Mouse (Mus musculus): Measurements from ENCODE around the gene Slc2a3. TPM values are rescaled to one million over a fixed set of nuclear protein-coding genes. Genes with fewer than 3 reads are reported as not detected.

The Slc2a3 gene
- total RNA-seq (2021): 1 to 10 TPM; 2.3 to 2.4 TPM
- long read RNA-seq, experiment 1, partial matches to known transcripts: 0 of 2 reads
- long read RNA-seq, experiment 1, other reads (novel, unspliced or antisense): 1 of 2 reads
- long read RNA-seq, experiment 2, partial matches to known transcripts: 0 of 1 reads
- long read RNA-seq, experiment 2, other reads (novel, unspliced or antisense): 1 of 1 reads

- intact Hi-C loops (cut with DNase I): loop anchor here (5.0 kb wide), 1 partner anchor 71 kb away; the partner anchor contains the start of gene Necap1
- DNase-seq: peak in 1 of 2 experiments; percentile 62
Measured at GRCm38 (mm10) chr6:122801301-122801800, at the start of gene Slc2a3. Slc2a3 (minus strand) TSS chr6:122801640.

DNA sequence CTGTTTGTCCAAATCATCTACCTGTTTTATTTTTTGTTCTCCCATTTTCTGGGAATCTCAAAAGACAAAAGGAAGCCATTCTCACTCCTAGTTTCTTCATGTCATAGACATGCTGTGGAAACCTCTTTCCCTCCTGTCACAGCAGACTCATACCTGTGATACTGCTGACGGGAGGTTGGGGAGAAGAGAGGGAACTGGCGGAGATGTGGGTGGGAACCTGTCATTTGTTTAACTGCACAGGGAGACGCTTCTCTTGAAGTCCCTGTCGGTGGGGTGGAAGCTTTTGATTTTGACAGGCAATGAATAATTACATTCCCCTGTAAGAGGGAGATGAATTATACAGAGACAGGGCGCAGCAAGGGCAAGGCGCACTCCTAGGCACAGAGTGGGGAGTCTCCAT is 42.3 kb upstream of the Slc2a3 start:
- intact Hi-C loops (cut with DNase I): no loop called here

GRCm38 (mm10) chr6:122837539-122837938 is 36.1 kb upstream of the Slc2a3 start:
- no peak for DNase-seq
- intact Hi-C loops (cut with DNase I): no loop called here

More for the DNA sequence above, 42.3 kb upstream of the Slc2a3 start:
- no peak for DNase-seq

DNA sequence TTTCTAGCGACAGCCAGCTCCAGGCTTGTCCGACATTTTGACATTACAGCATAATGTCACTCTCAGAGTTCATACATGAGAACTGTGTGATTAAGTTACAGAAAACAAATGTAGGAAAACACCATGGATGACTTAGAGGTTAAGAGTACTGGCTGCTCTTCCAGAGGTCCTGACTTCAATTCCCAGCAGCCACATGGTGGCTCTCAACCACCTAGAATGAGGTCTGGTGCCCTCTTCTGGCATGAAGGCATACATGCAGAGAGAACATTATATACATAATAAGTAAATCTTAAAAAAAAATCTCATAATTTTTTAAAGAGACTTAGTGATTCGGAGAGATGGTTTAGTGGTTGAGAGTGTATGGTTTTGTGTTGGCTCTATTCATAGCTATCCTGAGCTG is 35.5 kb upstream of the Slc2a3 start:
- no peak for DNase-seq
- intact Hi-C loops (cut with DNase I): no loop called here

- peak in 1 of 2 experiments; percentile 63 for DNase-seq
- intact Hi-C loops (cut with DNase I): no loop called here
Measured at GRCm38 (mm10) chr6:122834365-122834764, 32.9 kb upstream of the Slc2a3 start.

DNA sequence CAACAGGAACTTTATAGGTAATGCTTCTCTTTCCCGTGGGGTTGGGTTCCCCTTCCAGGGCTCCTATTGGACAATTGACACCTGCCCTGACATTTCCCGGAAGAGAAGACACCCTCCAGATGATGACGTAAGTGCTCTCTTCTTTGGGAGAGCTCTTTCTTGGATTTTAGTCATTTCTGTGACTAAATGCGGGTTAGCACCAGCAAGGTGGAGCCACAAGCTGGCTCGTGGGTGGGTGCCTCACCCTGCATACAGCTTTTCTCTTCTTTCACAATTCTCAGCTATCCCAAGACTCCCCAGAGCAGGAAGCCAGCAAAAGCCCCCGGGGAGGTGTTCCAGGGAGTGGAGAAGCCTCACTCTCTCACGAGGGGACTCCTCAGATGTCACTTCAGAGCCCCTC is 31.4 kb upstream of the Slc2a3 start:
- intact Hi-C loops (cut with DNase I): no loop called here
- no peak for DNase-seq

GRCm38 (mm10) chr6:122828086-122828485 is 26.6 kb upstream of the Slc2a3 start:
- peak in 1 of 2 experiments; percentile 46 for DNase-seq

GRCm38 (mm10) chr6:122825923-122826742 is 24.7 kb upstream of the Slc2a3 start:
- intact Hi-C loops (cut with DNase I): loop anchor here (5.0 to 10.0 kb wide), 2 partner anchors 46 to 1589 kb away; partner anchors contain the start of genes Necap1 and Pex5

More at GRCm38 (mm10) chr6:122828086-122828485, 26.6 kb upstream of the Slc2a3 start:
- intact Hi-C loops (cut with DNase I): loop anchor here (5.0 to 10.0 kb wide), 2 partner anchors 44 to 1587 kb away; partner anchors contain the start of genes Necap1 and Pex5

GRCm38 (mm10) chr6:122825166-122825565 is 23.7 kb upstream of the Slc2a3 start:
- intact Hi-C loops (cut with DNase I): loop anchor here (5.0 to 10.0 kb wide), 2 partner anchors 47 to 1590 kb away; partner anchors contain the start of genes Necap1 and Pex5
- DNase-seq: peak in 1 of 2 experiments; percentile 13

More at GRCm38 (mm10) chr6:122825923-122826742, 24.7 kb upstream of the Slc2a3 start:
- peak; percentile 67 to 71 for DNase-seq

DNA sequence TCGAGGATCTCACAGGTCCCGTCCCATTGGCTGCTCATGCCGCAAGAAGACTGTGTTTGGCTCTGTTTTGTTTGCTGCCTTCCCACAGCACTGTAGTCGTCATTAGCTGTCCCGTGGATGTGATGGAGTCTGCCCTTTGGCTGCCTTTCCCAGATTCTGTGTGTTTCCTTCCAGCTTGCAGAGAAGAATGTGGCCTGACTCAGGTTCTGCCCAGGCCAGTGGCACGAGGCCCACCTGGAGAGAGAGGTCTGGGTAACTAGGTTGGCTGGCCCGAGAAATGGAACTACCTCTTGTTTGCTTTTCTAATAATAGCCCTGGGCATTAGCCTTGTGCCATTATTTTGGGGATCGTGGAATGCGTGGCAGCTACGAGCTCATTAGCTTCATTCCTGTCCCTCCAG is 22.6 kb upstream of the Slc2a3 start:
- intact Hi-C loops (cut with DNase I): loop anchor here (10.0 kb wide), 1 partner anchor 1591 kb away; the partner anchor contains the start of gene Pex5
- DNase-seq: peak; percentile 58 to 76

DNA sequence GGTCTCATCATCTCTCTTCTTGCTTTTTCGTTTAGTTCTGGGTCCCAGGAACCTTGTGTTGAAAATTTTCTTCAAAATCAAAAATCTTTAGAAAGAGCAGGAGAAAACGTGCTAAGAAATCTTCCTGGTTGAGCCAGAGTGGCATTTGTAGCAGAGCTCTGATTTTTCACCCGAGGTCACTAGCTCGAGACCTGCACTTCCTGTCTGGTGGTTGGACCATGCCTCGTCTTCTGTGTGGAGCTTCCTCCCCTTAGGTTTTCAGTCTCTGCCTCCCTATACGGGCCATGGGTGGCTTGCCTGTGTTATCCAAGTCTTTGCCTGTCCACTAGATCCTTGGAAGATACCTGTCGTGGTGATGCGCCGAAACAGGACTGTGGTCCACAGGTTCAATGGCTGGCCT is 20.4 kb upstream of the Slc2a3 start:
- intact Hi-C loops (cut with DNase I): loop anchor here (10.0 kb wide), 1 partner anchor 1593 kb away; the partner anchor contains the start of gene Pex5
- DNase-seq: no peak

GRCm38 (mm10) chr6:122820799-122821650 is 19.6 kb upstream of the Slc2a3 start:
- intact Hi-C loops (cut with DNase I): loop anchor here (10.0 kb wide), 1 partner anchor 1594 kb away; the partner anchor contains the start of gene Pex5

GRCm38 (mm10) chr6:122820071-122820798 is 18.8 kb upstream of the Slc2a3 start:
- peak in 1 of 2 experiments; percentile 45 for DNase-seq
- intact Hi-C loops (cut with DNase I): loop anchor here (10.0 kb wide), 1 partner anchor 1595 kb away; the partner anchor contains the start of gene Pex5

More at GRCm38 (mm10) chr6:122820799-122821650, 19.6 kb upstream of the Slc2a3 start:
- no peak for DNase-seq

DNA sequence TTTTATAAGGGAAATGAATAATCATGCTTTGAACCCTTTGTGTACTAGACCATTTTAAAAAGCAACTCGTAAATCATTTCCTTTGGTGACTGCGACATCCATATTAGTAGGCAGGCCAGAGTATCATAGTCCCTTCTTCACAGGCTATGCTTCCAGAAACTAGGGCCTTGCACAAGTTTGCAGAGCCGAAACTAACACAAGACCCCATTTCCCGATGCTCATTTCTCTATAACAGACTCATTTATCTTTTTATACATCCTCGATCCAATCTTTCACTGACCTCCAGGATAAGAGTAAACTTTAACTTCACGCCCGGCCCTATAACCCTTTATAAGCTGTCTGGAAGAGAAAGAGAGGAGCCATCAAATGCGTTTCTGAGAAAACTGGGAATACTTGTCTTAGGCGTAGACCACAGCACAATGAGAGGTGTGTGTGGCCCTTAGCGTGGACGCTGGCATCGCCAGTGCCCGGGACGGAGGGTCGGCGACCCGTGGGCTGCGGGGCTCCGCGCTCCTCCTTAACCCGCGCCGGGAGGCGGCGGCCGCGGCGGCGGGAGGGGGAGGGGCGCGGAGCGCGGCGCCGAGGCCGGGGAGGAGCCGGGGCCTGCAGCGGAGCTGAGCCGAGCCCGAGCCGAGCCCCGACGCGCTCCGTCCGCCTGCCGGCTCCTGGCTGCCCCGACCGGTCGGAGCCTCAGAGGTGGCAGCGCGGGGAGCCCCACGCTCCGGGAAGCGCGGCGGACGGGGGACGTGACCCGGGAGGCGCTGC is 18.0 kb upstream of the Slc2a3 start, which contains the start of gene Foxj2:
Gene Foxj2 (plus strand): TSS at position 609 of the 765 bp plus-strand sequence.
- DNase-seq: peak; percentile 88 to 90
- intact Hi-C loops (cut with DNase I): loop anchor here (10.0 kb wide), 1 partner anchor 1595 kb away; the partner anchor contains the start of gene Pex5

GRCm38 (mm10) chr6:122813640-122814039 is 12.2 kb upstream of the Slc2a3 start:
- intact Hi-C loops (cut with DNase I): no loop called here
- no peak for DNase-seq

DNA sequence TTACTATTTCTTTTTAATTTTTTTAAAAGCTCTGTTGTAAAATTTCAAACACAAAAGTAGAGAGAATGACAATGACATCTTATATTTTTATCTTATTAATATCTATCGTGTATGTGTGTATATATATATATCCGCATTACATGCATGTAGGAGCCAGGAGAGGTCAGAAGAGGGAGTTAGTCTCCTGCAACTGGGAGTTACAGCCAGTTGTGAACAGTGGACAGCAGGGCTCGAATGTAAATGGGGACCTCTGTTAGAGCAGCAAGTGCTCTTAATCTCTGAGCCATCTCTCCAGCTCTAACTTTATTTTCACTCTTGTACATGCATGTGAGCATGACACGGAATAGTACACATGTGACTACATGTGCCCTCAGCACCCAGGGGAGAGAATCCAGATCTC is 11.3 kb upstream of the Slc2a3 start:
- intact Hi-C loops (cut with DNase I): no loop called here

DNA sequence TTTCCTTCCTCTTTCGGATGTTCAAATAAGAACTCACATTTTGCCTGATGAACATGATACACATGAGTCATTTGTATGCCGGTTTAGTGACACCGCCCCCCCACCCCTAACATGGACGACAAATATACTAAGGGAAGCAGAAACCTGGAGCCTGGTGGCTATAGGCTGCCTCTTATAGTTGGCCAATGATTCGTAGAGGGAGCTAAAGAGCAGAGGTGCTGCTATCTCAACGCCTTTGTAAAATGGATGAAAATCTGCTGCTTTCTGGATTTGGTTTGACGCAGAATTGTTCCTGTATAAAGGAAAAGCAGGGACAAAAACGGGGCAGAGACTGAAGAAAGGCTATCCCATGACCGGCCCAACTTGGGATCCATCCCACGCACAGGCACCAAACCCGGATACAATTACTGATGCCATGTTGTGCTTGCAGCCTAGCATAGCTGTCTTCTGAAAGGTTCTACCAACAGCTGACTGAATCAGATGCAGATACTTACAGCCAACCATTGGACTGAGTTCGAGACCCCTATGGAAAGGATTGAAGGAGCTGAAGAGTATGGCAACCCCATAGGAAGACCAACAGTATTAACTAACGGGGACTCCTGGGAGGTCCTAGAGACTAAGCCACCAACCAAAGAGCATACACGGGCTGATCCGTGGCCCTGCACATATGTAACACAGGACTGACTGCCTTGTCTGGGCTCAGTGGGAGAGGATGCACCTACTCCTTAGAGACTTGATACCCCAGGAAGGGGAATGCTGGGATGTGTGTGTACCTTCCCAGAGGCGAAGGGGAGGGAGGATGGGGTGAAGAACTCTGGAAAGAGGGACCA is 10.5 kb upstream of the Slc2a3 start:
- intact Hi-C loops (cut with DNase I): loop anchor here (2.0 kb wide), 1 partner anchor 63 kb away; the partner anchor contains the start of gene Necap1
- DNase-seq: peak in 1 of 2 experiments; percentile 38

More for the DNA sequence above, 11.3 kb upstream of the Slc2a3 start:
- no peak for DNase-seq
